Mouse (Mus musculus) cerebellum, adult 2 months (tissue): ENCODE data around the gene Ddx56.

ENCODE experiments used
- CTCF ChIP-seq: fragments of 200-500 bp; IDR thresholded peaks from 2 replicates; pipeline ENCODE4 v1.5.1; 2011; ENCODE audit warnings: low read depth, mild to moderate bottlenecking, control low read depth, low read length, moderate library complexity, borderline replicate concordance; ENCODE audit not compliant: insufficient read depth
- POLR2A ChIP-seq: fragments of 200-500 bp; IDR thresholded peaks from 2 replicates; pipeline ENCODE4 v1.6.1; 2011; ENCODE audit warnings: low read length, control low read depth, borderline replicate concordance; ENCODE audit not compliant: insufficient read depth

GRCm38 (mm10) chr11:6292988-6293349 is 25.4 kb upstream of the Ddx56 start:
- TF ChIP-seq POLR2A (no peak), CTCF (no peak)
